Mouse (Mus musculus) brain, embryonic 14.5 days (tissue): ENCODE measurements at regions not wholly inside any gene's neighbourhood (a gene's known extent, or its start where the extent isn't known, plus 50 kb on each side); places are given as distances from the start of the nearest gene placed in this dataset.

Experiments used
- CTCF ChIP-seq: fragments of 200-500 bp; IDR thresholded peaks from 2 replicates; pipeline ENCODE4 v1.5.1; 2012; ENCODE audit warnings: inconsistent platforms, mild to moderate bottlenecking, moderate library complexity, borderline replicate concordance; ENCODE audit not compliant: insufficient read depth, insufficient read length; ENCODE audit errors: extremely low read depth
- POLR2A ChIP-seq: fragments of 200-500 bp; IDR thresholded peaks from 2 replicates; pipeline ENCODE4 v1.6.1; 2012; ENCODE audit warnings: mild to moderate bottlenecking, inconsistent platforms, borderline replicate concordance; ENCODE audit not compliant: poor library complexity, insufficient read depth, insufficient read length, severe bottlenecking; ENCODE audit errors: extremely low read depth

GRCm38 (mm10) chr11:112464386-112464785, 317.6 kb upstream of the Sox9 start:
- TF ChIP-seq POLR2A: no peak
- TF ChIP-seq CTCF: no peak
